Mouse (Mus musculus): ENCODE data around the gene Dab1.

DNA sequence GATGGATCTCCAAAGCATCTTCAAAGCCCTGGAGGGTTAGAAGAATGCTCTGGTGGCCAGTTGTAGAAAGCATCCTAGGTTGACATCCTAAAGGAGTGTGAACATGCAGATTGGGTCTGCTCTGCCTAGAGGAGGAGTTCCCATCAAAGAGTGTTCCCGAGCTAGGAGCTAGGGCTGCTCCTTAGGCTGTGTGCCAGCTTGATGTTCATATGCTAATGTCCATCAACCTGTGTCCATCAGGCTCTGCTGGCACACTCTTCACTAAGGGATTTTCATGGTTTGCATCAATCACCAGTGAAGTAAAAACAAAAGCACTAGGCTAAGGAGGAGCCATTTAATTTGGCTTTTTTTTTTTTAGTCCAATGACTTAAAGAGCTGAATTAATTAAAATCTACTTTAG, 42.2 kb downstream of the Dab1 start:
- TF ChIP-seq CTCF (IDR thresholded peaks at IDR 0.05; ENCODE audit: insufficient read depth, low read depth, low read length) (no peak), POLR2A (IDR thresholded peaks at IDR 0.05; ENCODE audit: insufficient read depth, low read depth, low read length) (no peak)

All from olfactory bulb, adult 2 months (tissue).